Mouse (Mus musculus): ENCODE results near the gene 1110059E24Rik.

DNA sequence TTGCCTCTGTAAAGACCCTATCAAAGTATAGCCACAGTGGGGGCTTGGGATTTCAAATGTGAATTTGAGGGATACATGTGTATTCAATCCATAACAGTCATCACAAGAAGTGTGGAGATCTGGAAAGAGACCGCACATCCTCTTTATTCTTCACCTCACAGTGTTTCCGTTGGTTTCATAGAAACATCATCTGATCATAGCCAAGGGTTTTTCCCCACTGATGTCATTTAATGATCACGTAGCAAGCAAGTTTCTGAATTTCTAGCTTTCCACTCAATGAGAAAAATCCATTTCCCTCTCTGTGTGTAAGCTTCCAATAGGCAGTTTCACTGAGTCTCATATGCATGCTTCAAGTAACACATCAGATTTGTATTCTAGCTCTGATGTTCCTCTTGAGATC is 103.1 kb downstream of the 1110059E24Rik start:
- TF ChIP-seq CTCF (IDR thresholded peaks at IDR 0.05): no peak
- TF ChIP-seq EP300 (IDR thresholded peaks at IDR 0.05): no peak

Data from lung, postnatal 0 days (tissue).